Mouse (Mus musculus): ENCODE data around the gene Ifit1bl1.
"Not testable (repeated sequence)": the region's sequence is repeated elsewhere in the genome, so short reads cannot be mapped to it uniquely, and the experiment has no call there.

Gene Ifit1bl1

GRCm38 (mm10) chr19:34601888-34602287 is at the start of gene Ifit1bl1:
Gene Ifit1bl1, minus strand, starts transcription at chr19:34601956.
- DNase-seq, result not testable (repeated sequence)

GRCm38 (mm10) chr19:34650997-34651396 is 49.2 kb upstream of the Ifit1bl1 start:
- no peak for DNase-seq

- no peak for DNase-seq
These were observed 48.5 kb upstream of the Ifit1bl1 start for GRCm38 (mm10) chr19:34650276-34650675.

- DNase-seq, result not testable (repeated sequence)
These were observed 45.9 kb upstream of the Ifit1bl1 start for GRCm38 (mm10) chr19:34647630-34648029.

- no peak for DNase-seq
These were observed 40.9 kb upstream of the Ifit1bl1 start for GRCm38 (mm10) chr19:34642616-34643015.

GRCm38 (mm10) chr19:34640623-34641022 is 38.9 kb upstream of the Ifit1bl1 start, which contains the start of the genes Ifit1bl2 and Ifit1:
Gene Ifit1bl2, minus strand, starts transcription at chr19:34640743.
Gene Ifit1, plus strand, starts transcription at chr19:34640871.
- no peak for DNase-seq

GRCm38 (mm10) chr19:34636933-34637557 is 35.3 kb upstream of the Ifit1bl1 start:
- peak; percentile 6 for DNase-seq

- no peak for DNase-seq
These were observed 31.7 kb upstream of the Ifit1bl1 start for GRCm38 (mm10) chr19:34633484-34633883.

- DNase-seq, result no peak
These were observed 29.7 kb upstream of the Ifit1bl1 start for GRCm38 (mm10) chr19:34631487-34631886.

GRCm38 (mm10) chr19:34627496-34627895 is 25.7 kb upstream of the Ifit1bl1 start:
- no peak for DNase-seq

GRCm38 (mm10) chr19:34624663-34625062 is 22.9 kb upstream of the Ifit1bl1 start:
- no peak for DNase-seq

GRCm38 (mm10) chr19:34623781-34624180 is 22.0 kb upstream of the Ifit1bl1 start:
- no peak for DNase-seq

- no peak for DNase-seq
These were observed 19.1 kb upstream of the Ifit1bl1 start for GRCm38 (mm10) chr19:34620871-34621270.

- DNase-seq, result not testable (repeated sequence)
These were observed 10.7 kb upstream of the Ifit1bl1 start for GRCm38 (mm10) chr19:34612243-34613001.

GRCm38 (mm10) chr19:34610118-34610517 is 8.4 kb upstream of the Ifit1bl1 start:
- not testable (repeated sequence) for DNase-seq

GRCm38 (mm10) chr19:34607237-34608051 is 5.7 kb upstream of the Ifit1bl1 start, which contains the start of gene Ifit3b:
Gene Ifit3b, plus strand, starts transcription at chr19:34607970.
- not testable (repeated sequence) for DNase-seq

- DNase-seq, result no peak
These were observed 3.7 kb upstream of the Ifit1bl1 start for GRCm38 (mm10) chr19:34605472-34605871.

GRCm38 (mm10) chr19:34599250-34599649 is 2.5 kb downstream of the Ifit1bl1 start:
- DNase-seq, result not testable (repeated sequence)

- DNase-seq, result peak; percentile 34
These were observed 3.4 kb downstream of the Ifit1bl1 start for GRCm38 (mm10) chr19:34598341-34598740.

- no peak for DNase-seq
These were observed 4.9 kb downstream of the Ifit1bl1 start for GRCm38 (mm10) chr19:34596811-34597210.

- not testable (repeated sequence) for DNase-seq
These were observed 7.2 kb downstream of the Ifit1bl1 start for GRCm38 (mm10) chr19:34594523-34594922.

- no peak for DNase-seq
These were observed 8.3 kb downstream of the Ifit1bl1 start for GRCm38 (mm10) chr19:34593456-34593855.

GRCm38 (mm10) chr19:34588959-34589358 is 12.8 kb downstream of the Ifit1bl1 start:
- no peak for DNase-seq

Measured in cerebellum, adult 9-11 months (tissue).